26 mouse cellular contexts compared by ENCODE assay signal in the genomic region with DNA sequence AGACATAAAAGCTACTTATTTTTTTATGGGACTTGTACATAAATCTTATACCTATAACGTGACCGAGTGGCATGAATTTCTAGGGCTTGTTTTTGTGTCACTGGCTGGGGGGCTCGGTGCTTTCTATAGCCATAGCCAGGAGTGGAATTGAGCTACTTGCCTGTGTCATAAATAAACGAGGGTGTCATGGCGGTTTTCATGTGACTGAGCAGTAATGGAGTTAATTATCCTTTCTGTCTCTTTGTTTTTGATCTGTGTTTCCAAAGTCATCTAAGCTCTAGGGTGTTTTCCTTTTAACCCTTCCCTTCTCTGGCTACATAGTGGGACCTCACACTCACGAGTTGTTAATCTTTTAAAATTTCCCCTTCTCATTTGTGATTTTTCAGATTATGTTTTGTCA.
"Had no signal": no experiment of that assay in that cellular context is flagged by ENCODE, and none has a peak within 500 bp of the region (broad histone marks: within the 10 kb centered on the region; RNA-seq: fewer than 3 reads in every experiment).

No protein-coding gene starts in this region.

- H3K27ac ChIP-seq: gastrocnemius, adult 2 months; heart, adult 2 months; hindbrain, embryonic 10.5 days; hindbrain, embryonic 12.5 days; hindbrain, embryonic 15.5 days; hindbrain, postnatal 0 days; kidney, embryonic 15.5 days; left cerebral cortex, adult 2 months; limb, embryonic 10.5 days; limb, embryonic 12.5 days; liver, embryonic 13.5 days had no signal

- DNase-seq: gastrocnemius, adult 2 months; gastrocnemius, postnatal 10 days; gastrocnemius, postnatal 25 days; heart, adult 2 months; heart, postnatal 10 days; heart, postnatal 4 days; kidney, adult 11 months; kidney, adult 2 months; kidney, adult 9 months; kidney, postnatal 10 days; kidney, postnatal 25 days; layer of hippocampus, adult 9-11 months; layer of hippocampus, postnatal 36 days; liver; liver, embryonic 13.5 days had no signal

- H3K4me2 ChIP-seq: heart, embryonic 12.5 days; hindbrain, embryonic 12.5 days; hindbrain, embryonic 15.5 days; kidney, embryonic 15.5 days; limb, embryonic 12.5 days; liver, embryonic 11.5 days; liver, embryonic 13.5 days had no signal

- H3K4me1 ChIP-seq: heart, embryonic 12.5 days; hindbrain, embryonic 10.5 days; hindbrain, embryonic 12.5 days; hindbrain, embryonic 15.5 days; liver, embryonic 13.5 days had no signal

- H3K27me3 ChIP-seq: heart, embryonic 12.5 days; hindbrain, embryonic 12.5 days; hindbrain, embryonic 15.5 days; kidney, embryonic 15.5 days; limb, embryonic 12.5 days; liver, embryonic 13.5 days had no signal

- H3K9ac ChIP-seq: heart, embryonic 12.5 days; hindbrain, embryonic 12.5 days; hindbrain, embryonic 15.5 days; kidney, embryonic 15.5 days; limb, embryonic 12.5 days; liver, embryonic 13.5 days had no signal

- H3K36me3 ChIP-seq: heart, embryonic 12.5 days; hindbrain, embryonic 10.5 days; hindbrain, embryonic 12.5 days; hindbrain, embryonic 15.5 days; kidney, embryonic 15.5 days; limb, embryonic 10.5 days; limb, embryonic 12.5 days; liver, embryonic 13.5 days had no signal

- H3K4me3 ChIP-seq: gastrocnemius, adult 2 months; heart, adult 2 months; heart, embryonic 12.5 days; hindbrain, embryonic 10.5 days; hindbrain, embryonic 12.5 days; hindbrain, embryonic 15.5 days; kidney, embryonic 15.5 days; left cerebral cortex, adult 2 months; limb, embryonic 10.5 days; limb, embryonic 12.5 days; liver, embryonic 13.5 days had no signal

- ATAC-seq: hindbrain, postnatal 0 days; intestine, embryonic 16.5 days had no signal

- H3K9me3 ChIP-seq: heart, embryonic 12.5 days; hindbrain, embryonic 10.5 days; hindbrain, embryonic 12.5 days; hindbrain, embryonic 15.5 days; kidney, embryonic 15.5 days; limb, embryonic 10.5 days; limb, embryonic 12.5 days; liver, embryonic 13.5 days had no signal
